Mouse (Mus musculus) kidney, embryonic 15.5 days (tissue): ENCODE measurements around the gene Grb10. TPM values are rescaled to one million over a fixed set of nuclear protein-coding genes. Genes with fewer than 3 reads are reported as not detected.

ENCODE experiments used
- ATAC-seq: fragments of 200-750 bp; cut with Nextera tagmentation; replicated peaks from 2 replicates; pipeline ENCODE4 v1.8.0; 2017; ENCODE audit warnings: moderate TSS enrichment; ENCODE audit not compliant: low FRiP score
- H3K27ac ChIP-seq: fragments of 300-500 bp; sonication (generic); 2 replicates; pipeline ENCODE4 v1.5.1; 2015; ENCODE audit warnings: mild to moderate bottlenecking, inconsistent platforms
- H3K27me3 ChIP-seq: fragments of 300-500 bp; sonication (generic); 2 replicates; pipeline ENCODE4 v1.6.1; 2015; ENCODE audit warnings: inconsistent platforms
- H3K36me3 ChIP-seq: fragments of 300-500 bp; sonication (generic); 2 replicates; pipeline ENCODE4 v1.6.1; 2015; ENCODE audit warnings: inconsistent platforms
- H3K4me1 ChIP-seq: fragments of 300-500 bp; sonication (generic); 2 replicates; pipeline ENCODE4 v1.6.1; 2015; ENCODE audit warnings: inconsistent platforms
- H3K4me2 ChIP-seq: fragments of 300-500 bp; sonication (generic); 2 replicates; pipeline ENCODE4 v1.6.1; 2015; ENCODE audit warnings: moderate library complexity, mild to moderate bottlenecking, inconsistent platforms
- H3K4me3 ChIP-seq: fragments of 300-500 bp; sonication (generic); replicated peaks from 2 replicates; pipeline ENCODE4 v1.5.1; 2015; ENCODE audit warnings: mild to moderate bottlenecking, inconsistent platforms
- H3K9ac ChIP-seq: fragments of 300-500 bp; sonication (generic); 2 replicates; pipeline ENCODE4 v1.6.1; 2015; ENCODE audit warnings: mild to moderate bottlenecking, inconsistent platforms
- H3K9me3 ChIP-seq: fragments of 300-500 bp; sonication (generic); replicated peaks from 2 replicates; pipeline ENCODE4 v1.6.1; 2016; ENCODE audit warnings: inconsistent platforms
- WGBS: fragments of 180-500 bp; shearing (Covaris S2); methylation state at CpG from one replicate; pipeline ENCODE4 v1.1.7; 2015; ENCODE audit warnings: mixed read lengths; 5-methylcytosine and 5-hydroxymethylcytosine counted together
- polyA plus RNA-seq: library from polyadenylated mRNA; unstranded; fragments of >200 nt; fragmentation: Nextera tagmentation; extraction: Ambion mirVana; gene quantifications from 2 replicates; pipeline ENCODE4 v1.2.1, GENCODE M21; 2015

Grb10 gene
- 390 and 413 TPM in 2 replicates for polyA plus RNA-seq

GRCm38 (mm10) chr11:12038470-12038985, at the start of gene Grb10:
Gene Grb10, minus strand, starts transcription at chr11:12038683.
- no peak for ATAC-seq
- 23% methylated on average over 10 of the region's 10 CpGs for WGBS
- peak within 1 kb of the TSS; percentile 67 for H3K4me3 ChIP-seq
- H3K9ac ChIP-seq, result peak within 1 kb of the TSS; percentile 51
- peaks cover 5% of the 10 kb centered on the region; the same call in 1 of the 2 replicates for H3K4me1 ChIP-seq
- H3K4me2 ChIP-seq, result peak within 1 kb of the TSS; percentile 57
- peaks cover 96% of the 10 kb centered on the region for H3K27me3 ChIP-seq
- peak within 1 kb of the TSS; percentile 89 for H3K27ac ChIP-seq
- no peaks in the 10 kb centered on the region for H3K36me3 ChIP-seq
- H3K9me3 ChIP-seq, result no peaks in the 10 kb centered on the region

GRCm38 (mm10) chr11:12081638-12082037, 43.2 kb upstream of the Grb10 start:
- H3K4me3 ChIP-seq, result no peak overlapping the region
- no peak for ATAC-seq
- 80% methylated on average over 3 of the region's 3 CpGs for WGBS

GRCm38 (mm10) chr11:12079231-12079630, 40.7 kb upstream of the Grb10 start:
- Histone ChIP-seq H3K27ac (no peak overlapping the region), H3K4me1 (no peaks in the 10 kb centered on the region), H3K27me3 (no peaks in the 10 kb centered on the region), H3K4me2 (no peak overlapping the region), H3K9ac (no peak overlapping the region), H3K36me3 (no peaks in the 10 kb centered on the region), H3K4me3 (no peak overlapping the region), H3K9me3 (no peaks in the 10 kb centered on the region)
- ATAC-seq, result no peak
- WGBS, result 72% methylated on average over 2 of the region's 2 CpGs

More at GRCm38 (mm10) chr11:12081638-12082037, 43.2 kb upstream of the Grb10 start:
- Histone ChIP-seq H3K4me1 (no peaks in the 10 kb centered on the region), H3K27me3 (no peaks in the 10 kb centered on the region), H3K9ac (no peak overlapping the region), H3K36me3 (no peaks in the 10 kb centered on the region), H3K9me3 (no peaks in the 10 kb centered on the region), H3K4me2 (no peak overlapping the region), H3K27ac (no peak overlapping the region)

GRCm38 (mm10) chr11:12075449-12075848, 37.0 kb upstream of the Grb10 start:
- Histone ChIP-seq H3K27ac (no peak overlapping the region), H3K4me3 (no peak overlapping the region), H3K9ac (no peak overlapping the region), H3K4me2 (no peak overlapping the region), H3K27me3 (no peaks in the 10 kb centered on the region), H3K36me3 (no peaks in the 10 kb centered on the region), H3K9me3 (no peaks in the 10 kb centered on the region), H3K4me1 (no peaks in the 10 kb centered on the region)
- no peak for ATAC-seq
- WGBS, result 85% methylated on average over 1 of the region's 1 CpGs

- 82% methylated on average over 6 of the region's 6 CpGs for WGBS
- Histone ChIP-seq H3K4me1 (no peaks in the 10 kb centered on the region), H3K4me2 (no peak overlapping the region)
These were observed 35.1 kb upstream of the Grb10 start for GRCm38 (mm10) chr11:12073394-12074226.

GRCm38 (mm10) chr11:12072322-12072721, 33.8 kb upstream of the Grb10 start:
- H3K4me3 ChIP-seq, result no peak overlapping the region
- no peaks in the 10 kb centered on the region for H3K36me3 ChIP-seq
- no peak overlapping the region for H3K9ac ChIP-seq
- no peaks in the 10 kb centered on the region for H3K27me3 ChIP-seq
- H3K4me2 ChIP-seq, result no peak overlapping the region
- 78% methylated on average over 3 of the region's 3 CpGs for WGBS
- no peaks in the 10 kb centered on the region for H3K9me3 ChIP-seq
- no peaks in the 10 kb centered on the region for H3K4me1 ChIP-seq
- no peak overlapping the region for H3K27ac ChIP-seq
- no peak for ATAC-seq

More at GRCm38 (mm10) chr11:12073394-12074226, 35.1 kb upstream of the Grb10 start:
- no peak overlapping the region for H3K9ac ChIP-seq
- H3K9me3 ChIP-seq, result no peaks in the 10 kb centered on the region
- H3K27me3 ChIP-seq, result no peaks in the 10 kb centered on the region
- H3K36me3 ChIP-seq, result no peaks in the 10 kb centered on the region
- H3K4me3 ChIP-seq, result no peak overlapping the region
- no peak overlapping the region for H3K27ac ChIP-seq
- ATAC-seq, result no peak

- 75% methylated on average over 4 of the region's 4 CpGs for WGBS
- 0 out of 2 replicates have a peak, but pooled peaks cover 5% of the 10 kb centered on the region for H3K36me3 ChIP-seq
- no peak overlapping the region for H3K4me3 ChIP-seq
- H3K4me2 ChIP-seq, result no peak overlapping the region
- H3K9ac ChIP-seq, result no peak overlapping the region
- H3K4me1 ChIP-seq, result no peaks in the 10 kb centered on the region
- H3K9me3 ChIP-seq, result no peaks in the 10 kb centered on the region
- no peak overlapping the region for H3K27ac ChIP-seq
- ATAC-seq, result no peak
- H3K27me3 ChIP-seq, result peaks cover 7% of the 10 kb centered on the region; the same call in 1 of the 2 replicates
These were observed 20.5 kb upstream of the Grb10 start for GRCm38 (mm10) chr11:12059005-12059404.

- H3K4me2 ChIP-seq, result no peak overlapping the region
- WGBS, result 78% methylated on average over 2 of the region's 2 CpGs
- peaks cover 3% of the 10 kb centered on the region; the same call in 1 of the 2 replicates for H3K36me3 ChIP-seq
- no peak for ATAC-seq
- H3K4me1 ChIP-seq, result no peaks in the 10 kb centered on the region
- H3K27ac ChIP-seq, result no peak overlapping the region
- H3K4me3 ChIP-seq, result no peak overlapping the region
- H3K9me3 ChIP-seq, result no peaks in the 10 kb centered on the region
- peaks cover 5% of the 10 kb centered on the region; the same call in 1 of the 2 replicates for H3K27me3 ChIP-seq
- H3K9ac ChIP-seq, result no peak overlapping the region
These were observed 10.3 kb upstream of the Grb10 start for GRCm38 (mm10) chr11:12048547-12049327.

- ATAC-seq, result no peak
- Histone ChIP-seq H3K4me1 (no peaks in the 10 kb centered on the region), H3K4me3 (no peak overlapping the region), H3K36me3 (peaks cover 3% of the 10 kb centered on the region; the same call in 1 of the 2 replicates), H3K9ac (no peak overlapping the region), H3K27me3 (peaks cover 11% of the 10 kb centered on the region), H3K27ac (no peak overlapping the region), H3K4me2 (no peak overlapping the region), H3K9me3 (no peaks in the 10 kb centered on the region)
- WGBS, result 71% methylated on average over 1 of the region's 1 CpGs
These were observed 9.7 kb upstream of the Grb10 start for GRCm38 (mm10) chr11:12048135-12048534.

- no peaks in the 10 kb centered on the region for H3K9me3 ChIP-seq
- no peak overlapping the region for H3K4me2 ChIP-seq
- H3K4me1 ChIP-seq, result no peaks in the 10 kb centered on the region
- H3K27me3 ChIP-seq, result peaks cover 50% of the 10 kb centered on the region
- H3K4me3 ChIP-seq, result no peak overlapping the region
- no peak overlapping the region for H3K9ac ChIP-seq
- ATAC-seq, result no peak
- 50% methylated on average over 3 of the region's 3 CpGs for WGBS
- H3K27ac ChIP-seq, result no peak overlapping the region
- peaks cover 3% of the 10 kb centered on the region; the same call in 1 of the 2 replicates for H3K36me3 ChIP-seq
These were observed 5.8 kb upstream of the Grb10 start for GRCm38 (mm10) chr11:12044245-12044644.

GRCm38 (mm10) chr11:12041787-12042186, 3.3 kb upstream of the Grb10 start:
- H3K36me3 ChIP-seq, result no peaks in the 10 kb centered on the region
- no peak overlapping the region for H3K4me3 ChIP-seq
- no peak for ATAC-seq
- no peak overlapping the region for H3K9ac ChIP-seq
- peaks cover 72% of the 10 kb centered on the region for H3K27me3 ChIP-seq
- H3K27ac ChIP-seq, result no peak overlapping the region
- WGBS, result 80% methylated on average over 4 of the region's 4 CpGs
- H3K4me1 ChIP-seq, result peaks cover 5% of the 10 kb centered on the region; the same call in 1 of the 2 replicates
- H3K4me2 ChIP-seq, result no peak overlapping the region
- H3K9me3 ChIP-seq, result no peaks in the 10 kb centered on the region

- Histone ChIP-seq H3K36me3 (no peaks in the 10 kb centered on the region), H3K9ac (no peak overlapping the region), H3K27me3 (peaks cover 76% of the 10 kb centered on the region), H3K27ac (no peak overlapping the region), H3K4me3 (no peak overlapping the region), H3K4me1 (peaks cover 5% of the 10 kb centered on the region; the same call in 1 of the 2 replicates), H3K9me3 (no peaks in the 10 kb centered on the region), H3K4me2 (no peak overlapping the region)
- ATAC-seq, result no peak
- WGBS, result 83% methylated on average over 6 of the region's 6 CpGs
These were observed 2.9 kb upstream of the Grb10 start for GRCm38 (mm10) chr11:12041379-12041778.
